Mouse (Mus musculus) ES-E14 (cell line): Measurements from ENCODE around the gene Muc20. TPM values are rescaled to one million over a fixed set of nuclear protein-coding genes. Genes with fewer than 3 reads are reported as not detected.

ENCODE experiments used
- DNase-seq: peaks from one replicate; pipeline ENCODE4 v3.0.0-alpha.2; 2013; ENCODE audit warnings: low read depth, low spot score
- H3K27ac ChIP-seq: 2 replicates; pipeline ENCODE4 v1.5.1; 2012; ENCODE audit warnings: low read depth, mild to moderate bottlenecking, low read length, moderate library complexity, mixed read lengths; ENCODE audit not compliant: poor library complexity, insufficient read depth, severe bottlenecking
- H3K36me3 ChIP-seq: 2 replicates; pipeline ENCODE4 v1.6.1; 2012; ENCODE audit warnings: mild to moderate bottlenecking, low read length, moderate library complexity, mixed read lengths; ENCODE audit not compliant: control insufficient read depth, poor library complexity, insufficient read depth, severe bottlenecking
- H3K4me1 ChIP-seq, 2 experiments: fragments of 150-350 bp in 1 of 2; sonication (generic) in 1 of 2; 2 replicates each; pipeline ENCODE4 v1.6.1; 2012; ENCODE audit warnings: low read length in 2 of 2, mild to moderate bottlenecking in 1 of 2, mixed read lengths in 1 of 2; ENCODE audit not compliant: control insufficient read depth in 2 of 2, insufficient read depth in 2 of 2, poor library complexity in 1 of 2
- H3K4me3 ChIP-seq, 2 experiments: fragments of 150-350 bp in 1 of 2; sonication (generic) in 1 of 2; 2 replicates each; pipeline ENCODE4 v1.5.1; 2012; ENCODE audit warnings: low read length in 2 of 2, low read depth in 1 of 2, mild to moderate bottlenecking in 1 of 2, mixed read lengths in 1 of 2; ENCODE audit not compliant: insufficient read depth in 1 of 2, poor library complexity in 1 of 2, severe bottlenecking in 1 of 2
- H3K9ac ChIP-seq: 2 replicates; pipeline ENCODE4 v1.6.1; 2012; ENCODE audit warnings: low read depth, mild to moderate bottlenecking, low read length, mixed read lengths; ENCODE audit not compliant: poor library complexity, insufficient read depth, severe bottlenecking
- H3K9me3 ChIP-seq: fragments of 150-350 bp; sonication (generic); 2 replicates; pipeline ENCODE4 v1.6.1; 2012; ENCODE audit warnings: low read depth, mild to moderate bottlenecking, low read length; ENCODE audit not compliant: control insufficient read depth, insufficient read depth
- CHD2 ChIP-seq: IDR thresholded peaks from 2 replicates; pipeline ENCODE4 v1.6.1; 2014; ENCODE audit warnings: mild to moderate bottlenecking, low read depth, low read length, inconsistent platforms
- HCFC1 ChIP-seq: IDR thresholded peaks from 2 replicates; pipeline ENCODE4 v1.6.1; 2012; ENCODE audit warnings: low read length, inconsistent platforms, borderline replicate concordance; ENCODE audit not compliant: insufficient read depth
- MAFK ChIP-seq: IDR thresholded peaks from 2 replicates; pipeline ENCODE4 v1.6.1; 2014; ENCODE audit warnings: mild to moderate bottlenecking, low read depth, low read length, inconsistent platforms; ENCODE audit not compliant: insufficient read depth
- ZC3H11A ChIP-seq: IDR thresholded peaks from 2 replicates; pipeline ENCODE4 v1.6.1; 2012; ENCODE audit warnings: low read depth, mild to moderate bottlenecking, inconsistent platforms, low read length, borderline replicate concordance
- ZNF384 ChIP-seq: IDR thresholded peaks from 2 replicates; pipeline ENCODE4 v1.6.1; 2012; ENCODE audit warnings: low read depth, low read length, inconsistent platforms
- in situ Hi-C, 2 experiments: fragments of 600-800 bp; cut with MboI; formaldehyde crosslinking; loops; one replicate each; pipeline ENCODE4 v1.15.1; 2025; ENCODE audit warnings: low sequenced_read_pairs in 2 of 2, inconsistent platforms in 1 of 2; ENCODE audit not compliant: unreplicated experiment in 2 of 2
- total RNA-seq: library from RNA; depleted of rRNA; stranded (reverse); fragments of 300-350 nt; gene quantifications from 2 replicates; pipeline ENCODE4 v1.2.3, GENCODE M21; 2012; rRNA removed

Muc20 gene
- total RNA-seq, 1 experiment: not detected

DNA sequence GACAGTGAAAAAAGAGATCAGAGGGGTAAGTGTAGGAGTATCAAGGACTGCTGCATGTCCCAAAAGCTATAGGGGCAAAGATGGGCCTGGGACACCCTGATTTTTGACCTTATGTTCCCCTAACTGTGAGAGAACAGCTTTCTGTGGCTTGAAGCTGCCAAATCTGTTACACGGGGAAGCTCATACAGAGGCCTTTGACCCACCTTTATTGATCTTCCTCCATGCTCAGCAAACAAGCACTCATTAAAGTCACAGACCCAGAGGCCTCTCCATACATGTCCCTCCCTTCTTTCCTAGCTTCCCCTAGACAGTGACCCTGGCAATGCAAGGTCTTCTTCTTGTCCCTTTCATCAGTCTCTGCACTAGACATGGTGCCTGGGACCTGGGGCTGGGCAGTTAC lies 68.5 kb downstream of the Muc20 start:
- Histone ChIP-seq H3K4me3 (no peak overlapping the region), H3K27ac (no peak overlapping the region), H3K9me3 (no peaks in the 10 kb centered on the region), H3K36me3 (no peaks in the 10 kb centered on the region), H3K9ac (no peak overlapping the region), H3K4me1 (no peaks in the 10 kb centered on the region)
- TF ChIP-seq ZNF384: no peak
- no peak for TF ChIP-seq ZC3H11A
- TF ChIP-seq HCFC1: no peak
- no peak for TF ChIP-seq CHD2
- no peak for TF ChIP-seq MAFK
- DNase-seq: no peak
- in situ Hi-C loops: no loop called here

DNA sequence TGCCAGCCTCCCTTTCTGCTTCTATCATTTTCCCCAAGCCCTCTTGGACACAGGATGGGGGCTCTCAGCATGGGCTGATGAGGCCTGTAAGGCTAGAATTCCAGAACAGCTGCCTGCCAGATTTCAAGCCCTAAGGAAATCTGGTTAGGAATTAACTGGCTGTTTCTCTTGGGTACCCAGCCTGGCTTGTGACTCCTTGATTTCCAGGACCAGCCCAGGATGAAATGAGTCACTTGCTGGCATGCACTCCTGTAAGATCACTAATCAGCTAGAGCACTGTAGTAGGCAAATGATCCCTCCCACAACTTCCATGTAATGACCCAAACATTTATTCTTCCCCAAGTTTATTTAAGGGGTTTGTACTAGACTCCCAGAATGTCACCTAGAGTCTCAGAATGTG lies 69.0 kb downstream of the Muc20 start:
- in situ Hi-C loops: no loop called here
- no peak for DNase-seq
- TF ChIP-seq ZNF384: no peak
- no peak for TF ChIP-seq HCFC1
- no peak for TF ChIP-seq ZC3H11A
- H3K9me3 ChIP-seq: no peaks in the 10 kb centered on the region
- H3K36me3 ChIP-seq: no peaks in the 10 kb centered on the region
- no peak overlapping the region for H3K9ac ChIP-seq
- no peak overlapping the region for H3K4me3 ChIP-seq
- no peak overlapping the region for H3K27ac ChIP-seq
- H3K4me1 ChIP-seq: no peaks in the 10 kb centered on the region

Other genes with a start within 250 kb of the Muc20 start
- 334 and 403 TPM in 2 replicates for gene Tfrc, start 188.5 kb downstream of the Muc20 start, total RNA-seq
- gene Tnk2, start 153.6 kb downstream of the Muc20 start, total RNA-seq: 47.1 and 63.7 TPM in 2 replicates
- gene Muc4, start 61.5 kb downstream of the Muc20 start, total RNA-seq: 0.11 and 0.13 TPM in 2 replicates
- 0.58 TPM in 1 of 2 replicates, not detected in the other for gene Smbd1, start 13.0 kb upstream of the Muc20 start, total RNA-seq
- 93.2 and 106 TPM in 2 replicates for gene Fyttd1, start 80.1 kb upstream of the Muc20 start, total RNA-seq
- gene Rubcn, start 80.3 kb upstream of the Muc20 start, total RNA-seq: 18.6 and 19.4 TPM in 2 replicates
- gene Lrch3, start 116.7 kb upstream of the Muc20 start, total RNA-seq: 11.0 and 15.8 TPM in 2 replicates